Mouse (Mus musculus): ENCODE results near the gene Pon2.

DNA sequence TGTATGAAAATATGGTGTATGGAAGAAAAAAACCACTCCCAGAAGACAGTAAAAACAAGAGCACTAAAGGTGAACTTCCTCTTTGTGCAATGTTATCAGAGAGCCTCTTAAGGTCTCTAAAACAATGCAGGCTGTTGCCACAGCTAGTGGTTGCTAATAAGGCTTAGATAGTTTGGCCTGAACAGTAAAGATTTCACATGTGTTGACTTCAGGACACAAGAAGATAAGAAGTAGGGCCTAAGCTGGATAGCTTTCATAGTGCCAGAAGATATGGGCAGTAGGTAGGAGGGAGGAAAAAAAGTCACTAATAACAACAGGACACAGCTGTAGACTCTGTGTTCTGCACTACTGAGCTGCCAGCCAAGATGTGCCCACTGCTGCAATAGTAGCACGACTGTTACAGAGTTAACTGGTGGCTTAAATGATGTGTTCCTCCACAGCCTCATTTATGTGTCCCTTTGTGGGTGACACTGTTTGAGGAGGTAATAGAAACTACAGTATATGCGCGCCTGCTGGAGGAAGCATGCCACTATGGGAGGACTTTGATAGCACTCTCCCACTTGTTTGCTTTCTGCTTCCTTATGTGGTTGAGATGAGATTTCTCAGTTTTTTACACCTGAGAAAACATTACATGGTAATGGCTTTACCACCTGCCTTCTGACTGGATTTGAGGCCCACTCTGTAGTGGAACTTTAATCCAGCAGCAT, 17.0 kb upstream of the Pon2 start:
- TF ChIP-seq ZNF384 (IDR thresholded peaks at IDR 0.05; ENCODE audit: low read depth, low read length) (no peak), CHD2 (IDR thresholded peaks at IDR 0.05; ENCODE audit: low read depth, low read length) (no peak)

All from ES-E14 (cell line).